Mouse (Mus musculus): ENCODE results near the gene Hoxb4. TPM values are rescaled to one million over a fixed set of nuclear protein-coding genes. Genes with fewer than 3 reads are reported as not detected.

The Hoxb4 gene
- polyA plus RNA-seq, 1 experiment, result 2.6 TPM

GRCm38 (mm10) chr11:96300354-96301063 lies 17.6 kb upstream of the Hoxb4 start:
- Histone ChIP-seq H3K27ac (ENCODE audit: insufficient read depth, low read length) (no peak overlapping the region), H3K36me3 (ENCODE audit: control insufficient read depth, insufficient read depth, low read length) (no peaks in the 10 kb centered on the region), H3K27me3 (ENCODE audit: control insufficient read depth, insufficient read depth, low read length) (peaks cover 42% of the 10 kb centered on the region), H3K4me1 (ENCODE audit: control insufficient read depth, insufficient read depth, insufficient read length) (peaks cover 4% of the 10 kb centered on the region; the same call in 1 of the 2 replicates), H3K4me3 (ENCODE audit: extremely low read depth, insufficient read depth, insufficient read length) (no peak overlapping the region)
- TF ChIP-seq CTCF (IDR thresholded peaks at IDR 0.05; ENCODE audit: extremely low read depth, insufficient read depth, insufficient read length, insufficient replicate concordance), result no peak
- TF ChIP-seq POLR2A (IDR thresholded peaks at IDR 0.05; ENCODE audit: low read depth, low read length), result no peak
- no peak for DNase-seq (ENCODE audit: low read depth in 1 of 2, low spot score in 2 of 2)
- 15% methylated on average over 35 of the region's 35 CpGs for WGBS

GRCm38 (mm10) chr11:96301064-96301431 lies 17.0 kb upstream of the Hoxb4 start:
- 74% methylated on average over 10 of the region's 10 CpGs for WGBS
- Histone ChIP-seq H3K4me3 (ENCODE audit: extremely low read depth, insufficient read depth, insufficient read length) (no peak overlapping the region), H3K36me3 (ENCODE audit: control insufficient read depth, insufficient read depth, low read length) (no peaks in the 10 kb centered on the region), H3K27ac (ENCODE audit: insufficient read depth, low read length) (no peak overlapping the region), H3K27me3 (ENCODE audit: control insufficient read depth, insufficient read depth, low read length) (peaks cover 38% of the 10 kb centered on the region), H3K4me1 (ENCODE audit: control insufficient read depth, insufficient read depth, insufficient read length) (peaks cover 4% of the 10 kb centered on the region; the same call in 1 of the 2 replicates)
- TF ChIP-seq CTCF (IDR thresholded peaks at IDR 0.05; ENCODE audit: extremely low read depth, insufficient read depth, insufficient read length, insufficient replicate concordance) (no peak), POLR2A (IDR thresholded peaks at IDR 0.05; ENCODE audit: low read depth, low read length) (no peak)
- DNase-seq (ENCODE audit: low read depth in 1 of 2, low spot score in 2 of 2), result no peak

GRCm38 (mm10) chr11:96301837-96302236 lies 16.2 kb upstream of the Hoxb4 start:
- H3K4me1 ChIP-seq (ENCODE audit: control insufficient read depth, insufficient read depth, insufficient read length), result peaks cover 4% of the 10 kb centered on the region; the same call in 1 of the 2 replicates
- no peak for DNase-seq (ENCODE audit: low read depth in 1 of 2, low spot score in 2 of 2)
- H3K27ac ChIP-seq (ENCODE audit: insufficient read depth, low read length), result no peak overlapping the region
- TF ChIP-seq CTCF (IDR thresholded peaks at IDR 0.05; ENCODE audit: extremely low read depth, insufficient read depth, insufficient read length, insufficient replicate concordance) (no peak), POLR2A (IDR thresholded peaks at IDR 0.05; ENCODE audit: low read depth, low read length) (no peak)
- WGBS, result 62% methylated on average over 15 of the region's 15 CpGs
- H3K36me3 ChIP-seq (ENCODE audit: control insufficient read depth, insufficient read depth, low read length), result no peaks in the 10 kb centered on the region
- H3K27me3 ChIP-seq (ENCODE audit: control insufficient read depth, insufficient read depth, low read length), result peaks cover 36% of the 10 kb centered on the region
- H3K4me3 ChIP-seq (ENCODE audit: extremely low read depth, insufficient read depth, insufficient read length), result no peak overlapping the region

- no peak overlapping the region for H3K27ac ChIP-seq (ENCODE audit: insufficient read depth, low read length)
- no peak for DNase-seq (ENCODE audit: low read depth in 1 of 2, low spot score in 2 of 2)
- TF ChIP-seq POLR2A (IDR thresholded peaks at IDR 0.05; ENCODE audit: low read depth, low read length) (no peak), CTCF (IDR thresholded peaks at IDR 0.05; ENCODE audit: extremely low read depth, insufficient read depth, insufficient read length, insufficient replicate concordance) (no peak)
- H3K4me3 ChIP-seq (ENCODE audit: extremely low read depth, insufficient read depth, insufficient read length), result no peak overlapping the region
- peaks cover 4% of the 10 kb centered on the region; the same call in 1 of the 2 replicates for H3K4me1 ChIP-seq (ENCODE audit: control insufficient read depth, insufficient read depth, insufficient read length)
- H3K27me3 ChIP-seq (ENCODE audit: control insufficient read depth, insufficient read depth, low read length), result peaks cover 34% of the 10 kb centered on the region
- 68% methylated on average over 23 of the region's 23 CpGs for WGBS
- no peaks in the 10 kb centered on the region for H3K36me3 ChIP-seq (ENCODE audit: control insufficient read depth, insufficient read depth, low read length)
Observed at GRCm38 (mm10) chr11:96302381-96303150, 15.5 kb upstream of the Hoxb4 start.

DNA sequence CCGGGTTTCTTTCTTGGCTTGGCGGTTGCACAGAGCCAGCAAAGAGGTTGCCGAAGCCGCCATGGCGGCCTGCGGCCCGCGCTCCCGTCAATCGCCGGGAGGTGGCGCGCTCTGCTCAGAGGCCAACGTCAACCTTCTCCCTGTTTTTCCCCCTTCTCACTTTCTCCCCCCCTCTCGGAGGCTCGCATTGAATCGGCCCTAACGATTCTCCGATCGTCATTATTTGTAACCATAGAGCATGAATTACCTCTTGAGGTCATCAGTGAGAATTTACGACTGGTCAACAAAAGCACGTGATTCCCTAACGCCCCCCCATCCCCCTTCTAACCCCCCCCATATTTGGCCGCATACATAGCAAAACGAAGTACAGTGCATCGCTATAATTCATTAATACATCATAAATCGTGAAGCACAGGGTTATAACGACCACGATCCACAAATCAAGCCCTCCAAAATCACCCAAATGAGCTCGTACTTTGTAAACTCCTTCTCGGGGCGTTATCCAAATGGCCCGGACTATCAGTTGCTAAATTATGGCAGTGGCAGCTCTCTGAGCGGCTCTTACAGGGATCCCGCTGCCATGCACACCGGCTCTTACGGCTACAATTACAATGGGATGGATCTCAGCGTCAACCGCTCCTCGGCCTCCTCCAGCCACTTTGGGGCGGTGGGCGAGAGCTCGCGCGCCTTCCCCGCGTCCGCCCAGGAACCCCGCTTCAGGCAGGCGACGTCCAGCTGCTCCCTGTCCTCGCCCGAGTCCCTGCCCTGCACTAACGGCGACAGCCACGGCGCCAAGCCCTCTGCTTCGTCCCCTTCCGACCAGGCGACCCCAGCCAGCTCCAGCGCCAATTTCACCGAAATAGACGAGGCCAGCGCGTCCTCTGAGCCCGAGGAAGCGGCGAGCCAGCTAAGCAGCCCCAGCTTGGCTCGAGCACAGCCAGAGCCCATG lies 14.6 kb upstream of the Hoxb4 start, which contains the start of gene Hoxb5:
Hoxb5 (plus strand) TSS at position 186 of the 949 bp plus-strand sequence.
- 1% methylated on average over 69 of the region's 69 CpGs for WGBS
- peak in 1 of 2 experiments; percentile 31 for DNase-seq (ENCODE audit: low read depth in 1 of 2, low spot score in 2 of 2)
- peak within 1 kb of the TSS; percentile 16; the same call in 1 of the 2 replicates for H3K4me3 ChIP-seq (ENCODE audit: extremely low read depth, insufficient read depth, insufficient read length)
- H3K27me3 ChIP-seq (ENCODE audit: control insufficient read depth, insufficient read depth, low read length), result peaks cover 34% of the 10 kb centered on the region
- no peak within 1 kb of the TSS for H3K27ac ChIP-seq (ENCODE audit: insufficient read depth, low read length)
- no peaks in the 10 kb centered on the region for H3K36me3 ChIP-seq (ENCODE audit: control insufficient read depth, insufficient read depth, low read length)
- TF ChIP-seq CTCF (IDR thresholded peaks at IDR 0.05; ENCODE audit: extremely low read depth, insufficient read depth, insufficient read length, insufficient replicate concordance) (peak; percentile 77), POLR2A (IDR thresholded peaks at IDR 0.05; ENCODE audit: low read depth, low read length) (no peak)
- H3K4me1 ChIP-seq (ENCODE audit: control insufficient read depth, insufficient read depth, insufficient read length), result peaks cover 4% of the 10 kb centered on the region; the same call in 1 of the 2 replicates

Data from spleen, adult 2 months (tissue).